ENCODE assay signal across 25 mouse cellular contexts in genomic region chr16:30687225-30687624, GRCm38 (mm10).
"Had no signal": no experiment of that assay in that cellular context is flagged by ENCODE, and none has a peak within 500 bp of the region (broad histone marks: within the 10 kb centered on the region; RNA-seq: fewer than 3 reads in every experiment).

No protein-coding gene starts in this region.

- H3K27me3 ChIP-seq: embryonic facial prominence, embryonic 12.5 days; embryonic facial prominence, embryonic 13.5 days; embryonic facial prominence, embryonic 15.5 days; forebrain, embryonic 12.5 days; forebrain, embryonic 13.5 days; forebrain, embryonic 15.5 days had no signal

- H3K9me3 ChIP-seq: embryonic facial prominence, embryonic 10.5 days; embryonic facial prominence, embryonic 12.5 days; embryonic facial prominence, embryonic 13.5 days; embryonic facial prominence, embryonic 15.5 days; forebrain, embryonic 12.5 days; forebrain, embryonic 13.5 days; forebrain, embryonic 15.5 days; heart, embryonic 10.5 days had no signal

- H3K4me1 ChIP-seq: embryonic facial prominence, embryonic 12.5 days; forebrain, embryonic 10.5 days; forebrain, embryonic 12.5 days had no signal

- H3K4me3 ChIP-seq: embryonic facial prominence, embryonic 10.5 days; embryonic facial prominence, embryonic 12.5 days; embryonic facial prominence, embryonic 13.5 days; embryonic facial prominence, embryonic 15.5 days; erythroblast, embryonic 14.5 days; forebrain, embryonic 10.5 days; forebrain, embryonic 12.5 days; forebrain, embryonic 13.5 days; forebrain, embryonic 15.5 days; gastrocnemius, adult 2 months; heart, adult 2 months; heart, embryonic 10.5 days had no signal

- H3K36me3 ChIP-seq: embryonic facial prominence, embryonic 10.5 days; embryonic facial prominence, embryonic 12.5 days; embryonic facial prominence, embryonic 13.5 days; embryonic facial prominence, embryonic 15.5 days; forebrain, embryonic 10.5 days; forebrain, embryonic 12.5 days; forebrain, embryonic 15.5 days; heart, embryonic 10.5 days had no signal

- DNase-seq: cerebellum, adult 9-11 months; cerebellum, postnatal 10 days; cerebellum, postnatal 14 days; cerebellum, postnatal 25 days; cerebellum, postnatal 36 days; embryo, embryonic 11 days; forebrain, postnatal 0 days; gastrocnemius, adult 2 months; gastrocnemius, postnatal 10 days; gastrocnemius, postnatal 14 days; gastrocnemius, postnatal 25 days; gastrocnemius, postnatal 36 days; heart, adult 11 months; heart, adult 18-20 months; heart, adult 2 months had no signal

- H3K27ac ChIP-seq: embryonic facial prominence, embryonic 12.5 days; embryonic facial prominence, embryonic 13.5 days; embryonic facial prominence, embryonic 15.5 days; forebrain, embryonic 10.5 days; forebrain, embryonic 12.5 days; forebrain, embryonic 13.5 days; forebrain, embryonic 15.5 days; gastrocnemius, adult 2 months; heart, adult 2 months; heart, embryonic 10.5 days had no signal

- H3K4me2 ChIP-seq: embryonic facial prominence, embryonic 12.5 days; embryonic facial prominence, embryonic 13.5 days; embryonic facial prominence, embryonic 15.5 days; forebrain, embryonic 12.5 days; forebrain, embryonic 13.5 days; forebrain, embryonic 15.5 days had no signal

- H3K9ac ChIP-seq: embryonic facial prominence, embryonic 12.5 days; embryonic facial prominence, embryonic 13.5 days; embryonic facial prominence, embryonic 15.5 days; forebrain, embryonic 12.5 days; forebrain, embryonic 13.5 days; forebrain, embryonic 15.5 days; forebrain, postnatal 0 days had no signal
